Mouse (Mus musculus) liver, adult 2 months (tissue): ENCODE measurements around the gene C330021F23Rik. TPM values are rescaled to one million over a fixed set of nuclear protein-coding genes. Genes with fewer than 3 reads are reported as not detected.

Experiments used
- DNase-seq: peaks from one replicate; pipeline ENCODE4 v3.0.0-alpha.2; 2011; ENCODE audit warnings: low read depth, low spot score; ENCODE audit errors: extremely low read depth
- H3K27ac ChIP-seq: fragments of 200-500 bp; replicated peaks from 2 replicates; pipeline ENCODE4 v1.5.1; 2012; ENCODE audit warnings: low read depth, mild to moderate bottlenecking, control low read depth, inconsistent platforms, low read length; ENCODE audit not compliant: insufficient read depth
- H3K27me3 ChIP-seq: fragments of 200-500 bp; 2 replicates; pipeline ENCODE4 v1.6.1; 2012; ENCODE audit warnings: mild to moderate bottlenecking, moderate library complexity, low read length, inconsistent platforms; ENCODE audit not compliant: control insufficient read depth, insufficient read depth
- H3K36me3 ChIP-seq: fragments of 200-500 bp; 2 replicates; pipeline ENCODE4 v1.6.1; 2012; ENCODE audit warnings: low read length, inconsistent platforms; ENCODE audit not compliant: control insufficient read depth, insufficient read depth
- H3K4me1 ChIP-seq: fragments of 200-500 bp; 2 replicates; pipeline ENCODE4 v1.6.1; 2011; ENCODE audit warnings: low read length; ENCODE audit not compliant: control insufficient read depth, insufficient read depth
- H3K4me3 ChIP-seq: fragments of 200-500 bp; 2 replicates; pipeline ENCODE4 v1.5.1; 2011; ENCODE audit warnings: low read depth, mild to moderate bottlenecking, control low read depth, low read length, moderate library complexity; ENCODE audit not compliant: insufficient read depth
- H3K79me2 ChIP-seq: fragments of 200-500 bp; 2 replicates; pipeline ENCODE4 v1.6.1; 2012; ENCODE audit warnings: inconsistent platforms, mild to moderate bottlenecking, low read length, moderate library complexity; ENCODE audit not compliant: control insufficient read depth, insufficient read depth
- H3K9ac ChIP-seq: fragments of 200-500 bp; 2 replicates; pipeline ENCODE4 v1.6.1; 2012; ENCODE audit warnings: low read depth, mild to moderate bottlenecking, control low read depth, inconsistent platforms, low read length
- CTCF ChIP-seq: fragments of 200-500 bp; IDR thresholded peaks from 2 replicates; pipeline ENCODE4 v1.5.1; 2011; ENCODE audit warnings: low read depth, low read length, control low read depth
- POLR2A ChIP-seq: fragments of 200-500 bp; IDR thresholded peaks from 2 replicates; pipeline ENCODE4 v1.6.1; 2011; ENCODE audit warnings: low read length, control low read depth; ENCODE audit not compliant: insufficient read depth; ENCODE audit errors: extremely low read depth
- whole genome bisulfite sequencing: fragments of 180-500 bp; shearing (Covaris S2); methylation state at CpG from one replicate; pipeline ENCODE4 v1.1.7; 2018; 5-methylcytosine and 5-hydroxymethylcytosine counted together
- polyA plus RNA-seq: library from polyadenylated mRNA; depleted of rRNA; stranded (reverse); fragments of >200 nt; gene quantifications from 2 replicates; pipeline ENCODE4 v1.2.3, GENCODE M21; 2012
- total RNA-seq: library from RNA; depleted of rRNA; stranded (reverse); fragments of >200 nt; gene quantifications from 2 replicates; pipeline ENCODE4 v1.2.3, GENCODE M21; 2014

C330021F23Rik gene
- total and polyA plus RNA-seq, 2 experiments: 7.4 to 9.0 TPM

GRCm38 (mm10) chr8:3622119-3622518 is 54.3 kb downstream of the C330021F23Rik start:
- Histone ChIP-seq H3K36me3 (peaks cover 3% of the 10 kb centered on the region; the same call in 1 of the 2 replicates), H3K4me3 (no peak overlapping the region), H3K4me1 (no peaks in the 10 kb centered on the region; the same call in 1 of the 2 replicates), H3K27me3 (no peaks in the 10 kb centered on the region), H3K79me2 (peaks cover 4% of the 10 kb centered on the region; the same call in 1 of the 2 replicates), H3K9ac (no peak overlapping the region), H3K27ac (no peak overlapping the region)
- WGBS: 58% methylated on average over 8 of the region's 8 CpGs
- no peak for TF ChIP-seq CTCF
- TF ChIP-seq POLR2A: no peak
- DNase-seq: no peak

GRCm38 (mm10) chr8:3625445-3625844 is 57.7 kb downstream of the C330021F23Rik start, which contains the start of gene Pcp2:
Gene Pcp2 (minus strand): TSS chr8:3625545.
- TF ChIP-seq CTCF (no peak), POLR2A (no peak)
- H3K27me3 ChIP-seq: no peaks in the 10 kb centered on the region
- 82% methylated on average over 1 of the region's 1 CpGs for WGBS
- peaks cover under 1% of the 10 kb centered on the region for H3K4me1 ChIP-seq
- peaks cover 4% of the 10 kb centered on the region; the same call in 1 of the 2 replicates for H3K79me2 ChIP-seq
- DNase-seq: no peak
- no peak within 1 kb of the TSS for H3K27ac ChIP-seq
- no peak within 1 kb of the TSS for H3K4me3 ChIP-seq
- no peak within 1 kb of the TSS for H3K9ac ChIP-seq
- no peaks in the 10 kb centered on the region for H3K36me3 ChIP-seq

DNA sequence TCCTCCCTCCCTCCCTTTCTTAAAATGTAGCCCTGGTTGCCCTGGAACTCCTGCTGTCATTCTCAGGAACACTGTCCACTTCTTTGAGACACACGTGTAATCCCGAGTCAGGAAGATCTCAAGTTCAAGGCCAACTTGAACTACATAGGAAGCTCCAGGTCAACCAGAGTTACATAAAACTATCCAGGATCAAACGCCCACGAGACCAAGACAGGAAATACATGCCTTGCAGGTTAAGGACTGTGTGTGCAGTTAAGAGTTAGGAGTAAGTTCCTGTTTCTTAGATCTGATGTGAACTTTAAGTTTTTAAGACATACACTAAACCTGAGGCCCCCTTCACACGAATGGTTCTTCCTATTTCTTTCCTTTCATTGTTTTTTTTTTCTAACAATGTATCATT is 59.2 kb downstream of the C330021F23Rik start:
- H3K27ac ChIP-seq: no peak overlapping the region
- peaks cover 4% of the 10 kb centered on the region for H3K4me1 ChIP-seq
- TF ChIP-seq POLR2A (no peak), CTCF (no peak)
- no peak for DNase-seq
- no peaks in the 10 kb centered on the region for H3K79me2 ChIP-seq
- H3K9ac ChIP-seq: no peak overlapping the region
- H3K4me3 ChIP-seq: no peak overlapping the region
- H3K36me3 ChIP-seq: no peaks in the 10 kb centered on the region
- H3K27me3 ChIP-seq: no peaks in the 10 kb centered on the region
- 47% methylated on average over 5 of the region's 5 CpGs for WGBS

- WGBS: 30% methylated on average over 5 of the region's 5 CpGs
- H3K9ac ChIP-seq: no peak overlapping the region
- peak; percentile 47 for DNase-seq
Measured at GRCm38 (mm10) chr8:3628014-3628413, 60.2 kb downstream of the C330021F23Rik start.

GRCm38 (mm10) chr8:3630647-3631477 is 63.1 kb downstream of the C330021F23Rik start, which contains the start of gene Stxbp2:
Gene Stxbp2 (plus strand): TSS chr8:3630955.
- no peaks in the 10 kb centered on the region for H3K27me3 ChIP-seq
- H3K4me3 ChIP-seq: peak within 1 kb of the TSS; percentile 73
- H3K27ac ChIP-seq: no peak within 1 kb of the TSS
- peak within 1 kb of the TSS; percentile 66 for H3K9ac ChIP-seq
- no peaks in the 10 kb centered on the region; the same call in 1 of the 2 replicates for H3K79me2 ChIP-seq
- H3K4me1 ChIP-seq: peaks cover 4% of the 10 kb centered on the region
- DNase-seq: peak; percentile 64
- WGBS: 4% methylated on average over 47 of the region's 47 CpGs
- peaks cover 3% of the 10 kb centered on the region for H3K36me3 ChIP-seq
- TF ChIP-seq CTCF (no peak), POLR2A (0 out of 2 replicates have a peak, but pooled peaks have one; percentile 24)

More at GRCm38 (mm10) chr8:3628014-3628413, 60.2 kb downstream of the C330021F23Rik start:
- H3K4me3 ChIP-seq: no peak overlapping the region
- H3K27ac ChIP-seq: no peak overlapping the region
- no peaks in the 10 kb centered on the region for H3K36me3 ChIP-seq
- TF ChIP-seq POLR2A (no peak), CTCF (peak; percentile 27; the same call in 1 of the 2 replicates)
- H3K79me2 ChIP-seq: no peaks in the 10 kb centered on the region; the same call in 1 of the 2 replicates
- H3K27me3 ChIP-seq: no peaks in the 10 kb centered on the region
- H3K4me1 ChIP-seq: peaks cover 4% of the 10 kb centered on the region
